Mouse (Mus musculus) MEL-GATA-1-ER (cell line): ENCODE data around the gene Ccdc149.

ENCODE experiments used
- DNase-seq: peaks from one replicate; pipeline ENCODE4 v3.0.0-alpha.2; 2012; ENCODE audit warnings: low read depth; ENCODE audit errors: extremely low read depth

The Ccdc149 gene

GRCm38 (mm10) chr5:52470991-52471801 is at the start of gene Ccdc149:
Gene Ccdc149, minus strand, starts transcription at chr5:52471521.
- DNase-seq: no peak

GRCm38 (mm10) chr5:52519921-52520320 is 48.6 kb upstream of the Ccdc149 start:
- DNase-seq: no peak

GRCm38 (mm10) chr5:52516072-52516476 is 44.8 kb upstream of the Ccdc149 start:
- no peak for DNase-seq

- no peak for DNase-seq
These were observed 44.1 kb upstream of the Ccdc149 start for GRCm38 (mm10) chr5:52515246-52516021.

DNA sequence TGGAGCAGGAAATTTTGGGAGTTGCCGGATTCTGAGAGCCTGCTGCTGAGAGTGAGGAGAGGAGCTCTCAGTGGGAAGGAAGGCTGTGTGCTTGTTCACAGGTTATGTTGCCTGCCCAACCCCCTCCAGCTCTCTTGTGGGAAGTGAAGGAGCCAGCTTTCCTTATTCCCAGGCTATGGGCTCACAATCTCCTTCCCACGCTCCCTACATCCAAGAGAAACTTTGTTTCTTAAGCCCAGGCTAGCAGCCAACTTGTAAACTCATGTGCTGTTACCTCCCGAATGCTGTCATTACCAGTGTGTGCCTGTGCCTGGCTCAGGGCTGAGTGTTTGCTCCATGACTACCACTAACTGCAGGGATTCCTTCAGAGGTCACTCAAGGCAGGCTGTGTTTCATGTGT is 39.8 kb upstream of the Ccdc149 start:
- no peak for DNase-seq

GRCm38 (mm10) chr5:52509416-52509815 is 38.1 kb upstream of the Ccdc149 start:
- DNase-seq: no peak

- DNase-seq: no peak
These were observed 33.3 kb upstream of the Ccdc149 start for GRCm38 (mm10) chr5:52504666-52505065.

DNA sequence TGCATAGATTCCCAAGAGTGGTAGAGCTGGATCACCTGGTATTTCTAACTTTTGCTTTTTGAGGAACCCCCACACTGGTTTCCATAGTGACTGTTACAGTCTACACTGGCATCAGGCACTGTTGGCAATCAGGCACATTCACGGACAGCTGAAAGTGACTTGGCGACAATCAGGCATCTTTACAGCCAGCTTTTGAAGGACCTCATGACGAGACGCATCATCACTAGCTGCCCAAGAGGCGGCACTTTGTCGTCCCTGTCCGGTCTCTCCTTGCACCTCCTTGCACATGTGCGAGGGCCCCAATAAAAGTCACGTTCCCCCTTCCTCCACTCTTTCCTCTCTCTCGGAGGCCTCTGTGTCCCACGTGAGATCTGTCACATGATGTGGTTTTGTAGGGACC is 32.8 kb upstream of the Ccdc149 start:
- no peak for DNase-seq

- no peak for DNase-seq
These were observed 24.4 kb upstream of the Ccdc149 start for GRCm38 (mm10) chr5:52495671-52496070.

DNA sequence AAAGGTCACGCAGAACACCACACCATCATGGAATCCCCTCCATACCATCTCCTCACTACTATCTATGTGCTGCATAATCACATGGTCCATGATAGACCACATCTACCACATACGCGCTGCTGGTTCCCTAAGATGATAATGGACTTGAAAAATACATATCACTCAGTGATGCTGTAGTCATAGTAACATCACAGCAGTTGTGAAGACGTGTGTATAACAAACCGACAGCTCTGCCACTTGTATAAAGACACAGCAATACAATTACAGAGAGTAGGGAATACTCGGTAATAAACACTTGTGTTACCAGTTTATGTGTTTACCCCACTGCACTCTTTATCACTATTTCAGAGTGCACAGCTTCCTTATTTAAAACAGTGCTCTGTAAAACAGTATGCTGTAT is 20.2 kb upstream of the Ccdc149 start:
- no peak for DNase-seq

DNA sequence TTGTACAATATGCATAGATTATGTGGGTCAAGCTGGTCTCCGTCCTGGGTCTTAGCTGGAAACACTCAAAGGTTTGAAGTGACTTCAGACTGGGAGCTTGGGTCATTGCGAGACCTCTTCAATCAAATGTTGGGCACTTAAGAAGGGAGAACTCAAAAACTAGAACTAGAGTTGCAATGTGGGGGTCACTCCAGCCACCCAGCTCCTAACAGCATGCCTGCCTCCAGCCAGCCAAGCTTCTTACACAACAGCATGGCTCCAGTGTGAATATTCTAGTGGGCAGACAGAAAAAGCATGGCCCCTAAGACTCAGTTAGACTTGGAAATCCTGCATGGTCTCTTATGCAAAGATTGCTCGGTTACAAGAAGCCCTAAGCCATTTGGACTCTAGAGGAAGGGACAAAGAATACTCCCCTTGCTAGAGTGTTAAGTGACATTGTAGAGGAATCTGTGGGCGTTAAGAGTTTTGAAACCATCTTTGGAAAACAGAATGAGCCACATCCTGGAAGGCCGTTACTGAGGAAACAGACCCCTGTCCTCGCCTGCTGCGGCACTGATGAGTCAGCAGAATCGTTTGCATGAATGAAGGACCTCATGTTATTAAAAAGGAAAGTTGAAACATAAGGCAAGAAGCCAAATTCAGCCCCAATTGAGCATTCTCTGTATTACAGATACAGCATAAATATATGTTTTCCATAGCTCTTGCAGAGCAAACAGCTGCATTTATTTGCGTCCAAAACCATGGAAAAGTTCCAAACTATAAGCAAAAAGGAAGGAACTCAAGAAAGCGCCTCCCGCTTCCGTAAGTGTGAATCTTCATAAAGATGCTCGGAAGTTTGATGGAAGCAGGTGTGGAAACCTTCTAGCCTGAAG is 16.5 kb upstream of the Ccdc149 start:
- DNase-seq: no peak

DNA sequence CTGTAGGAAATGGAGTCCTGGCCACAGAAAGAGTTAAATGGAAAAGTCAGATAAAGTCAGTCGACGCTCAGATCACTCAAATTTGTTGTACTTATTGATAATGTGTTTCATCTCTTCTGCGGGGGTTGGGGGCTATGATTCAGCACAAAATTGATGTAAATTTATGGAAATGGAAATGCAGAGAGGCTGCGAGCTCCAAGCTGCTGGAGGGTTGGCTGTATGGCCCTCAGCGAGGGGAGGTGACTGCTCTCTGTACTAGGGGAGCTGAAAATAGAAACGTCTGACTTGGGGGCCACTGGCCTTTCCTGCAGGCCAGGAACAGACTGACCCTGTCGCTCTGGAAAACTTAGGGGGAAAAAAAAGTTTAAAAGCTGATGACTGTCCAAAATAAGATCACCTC is 5.5 kb upstream of the Ccdc149 start:
- DNase-seq: no peak

- no peak for DNase-seq
These were observed 5.0 kb upstream of the Ccdc149 start for GRCm38 (mm10) chr5:52476292-52476701.

- DNase-seq: no peak
These were observed 2.7 kb upstream of the Ccdc149 start for GRCm38 (mm10) chr5:52473988-52474387.

- DNase-seq: no peak
These were observed 770 bp downstream of the Ccdc149 start for GRCm38 (mm10) chr5:52470551-52470950.

- DNase-seq: no peak
These were observed 3.5 kb downstream of the Ccdc149 start for GRCm38 (mm10) chr5:52467841-52468240.

DNA sequence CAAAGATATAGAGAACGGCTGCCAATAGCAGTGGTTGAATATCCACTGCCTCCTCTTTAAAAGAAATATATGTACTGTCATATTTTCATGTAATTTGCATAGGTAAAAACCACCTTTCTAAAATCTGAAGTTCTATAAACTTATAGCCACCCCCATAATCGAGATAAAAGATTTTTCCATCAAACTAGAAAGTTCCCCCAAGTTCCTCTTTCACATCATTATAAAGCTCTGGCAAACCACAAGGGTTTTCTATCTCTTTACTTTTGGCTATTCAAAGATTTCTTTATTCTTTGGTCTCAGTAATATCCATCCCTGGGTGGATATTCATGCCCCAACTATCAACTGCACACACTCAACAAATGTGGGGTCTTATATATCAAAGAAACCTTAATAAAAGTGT is 8.9 kb downstream of the Ccdc149 start:
- DNase-seq: no peak

DNA sequence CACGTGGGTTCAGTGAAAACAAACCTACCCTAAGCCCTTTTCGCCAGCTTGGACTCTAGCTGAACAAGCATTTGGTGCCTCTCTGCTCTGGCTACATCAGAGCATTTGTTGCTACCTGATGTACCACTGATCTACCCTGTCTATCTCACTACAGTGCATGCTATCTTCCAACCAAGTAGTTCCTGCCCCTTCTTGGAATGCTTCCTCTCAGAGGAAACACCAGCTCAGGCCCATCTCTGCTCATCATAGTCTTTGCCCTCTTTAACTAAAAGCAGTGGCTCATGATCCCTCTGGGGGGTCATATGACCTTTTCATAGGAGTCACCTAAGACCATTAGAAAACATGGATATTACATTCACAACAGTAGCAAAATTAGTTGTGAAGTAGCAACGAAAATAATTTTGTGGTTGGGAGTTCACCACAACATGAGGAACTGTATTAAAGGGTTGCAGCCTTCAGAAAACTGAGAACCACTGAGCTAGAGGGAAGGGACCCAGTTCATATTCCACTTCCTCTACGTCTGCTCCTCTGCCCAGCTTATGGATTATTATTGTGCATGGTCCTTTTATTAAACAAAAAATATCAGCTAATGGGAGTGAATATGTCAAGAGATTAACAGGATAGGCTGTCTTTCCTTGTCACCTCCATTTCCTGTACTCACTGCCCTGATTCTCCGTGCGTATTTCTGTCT is 9.7 kb downstream of the Ccdc149 start:
- no peak for DNase-seq

DNA sequence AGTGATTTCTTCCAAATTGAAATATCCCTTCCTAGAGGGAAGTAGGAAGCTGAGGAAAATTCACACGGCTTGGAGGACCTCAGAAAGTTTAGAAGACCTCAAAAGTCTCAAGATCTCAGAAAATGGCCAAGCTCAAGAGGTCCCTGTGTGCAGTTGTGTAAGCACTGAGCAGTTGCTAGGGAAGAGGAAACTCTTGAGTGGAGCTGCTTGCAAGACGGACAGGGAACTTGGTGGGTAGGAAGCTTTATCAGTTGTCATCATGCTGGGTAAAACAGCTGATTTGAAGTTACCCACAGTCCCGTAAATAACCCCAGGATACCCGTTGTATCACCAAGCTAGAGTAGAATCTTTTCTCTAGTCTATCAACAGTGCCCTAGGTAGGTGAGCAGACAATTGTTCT is 12.0 kb downstream of the Ccdc149 start:
- no peak for DNase-seq

GRCm38 (mm10) chr5:52457154-52457553 is 14.2 kb downstream of the Ccdc149 start:
- DNase-seq: no peak

DNA sequence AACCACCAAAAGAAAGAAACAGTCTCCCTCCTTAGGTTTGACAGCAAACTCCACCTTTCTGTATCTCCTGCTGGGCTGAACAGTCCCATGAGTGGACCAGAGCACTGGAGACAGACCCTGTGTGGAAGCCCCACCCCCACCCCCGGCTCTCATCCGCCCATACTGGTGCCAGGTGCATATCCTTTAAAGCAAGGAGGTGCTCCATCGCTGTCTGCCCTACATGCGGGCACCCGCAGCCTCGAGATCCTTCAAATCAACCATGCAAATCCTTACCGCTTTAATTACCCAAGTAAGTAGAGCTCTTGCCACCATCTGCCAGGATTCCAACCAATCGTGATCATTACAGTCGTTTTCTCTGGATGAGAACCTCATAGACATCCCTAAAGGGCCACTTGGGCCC is 20.5 kb downstream of the Ccdc149 start:
- no peak for DNase-seq
